Mouse (Mus musculus) CH12.LX (cell line): ENCODE results near the gene Kansl1l.

ENCODE experiments used
- CHD1 ChIP-seq: IDR thresholded peaks from 2 replicates; pipeline ENCODE4 v1.6.1; 2012; ENCODE audit warnings: low read depth, low read length, improper control_type of control experiment, inconsistent platforms
- CTCF ChIP-seq, 2 experiments: IDR thresholded peaks in 1 of 2; conservative IDR thresholded peaks in 1 of 2; 2 replicates each; pipeline ENCODE4 v1.5.1; 2011 to 2012; ENCODE audit warnings: low read depth in 2 of 2, low read length in 2 of 2, improper control_type of control experiment in 1 of 2, inconsistent platforms in 1 of 2, mild to moderate bottlenecking in 1 of 2, moderate library complexity in 1 of 2
- E2F4 ChIP-seq: IDR thresholded peaks from 2 replicates; pipeline ENCODE4 v1.6.1; 2011; ENCODE audit warnings: low read depth, low read length, improper control_type of control experiment; ENCODE audit not compliant: insufficient replicate concordance
- ELF1 ChIP-seq: IDR thresholded peaks from 2 replicates; pipeline ENCODE4 v1.6.1; 2014; ENCODE audit warnings: low read depth, mild to moderate bottlenecking, inconsistent platforms, low read length, improper control_type of control experiment
- EP300 ChIP-seq: IDR thresholded peaks from 2 replicates; pipeline ENCODE4 v1.6.1; 2011; ENCODE audit warnings: low read length, improper control_type of control experiment
- MAZ ChIP-seq: IDR thresholded peaks from 2 replicates; pipeline ENCODE4 v1.6.1; 2012; ENCODE audit warnings: low read depth, mild to moderate bottlenecking, inconsistent platforms, low read length, improper control_type of control experiment, moderate library complexity
- MEF2A ChIP-seq: IDR thresholded peaks from 2 replicates; pipeline ENCODE4 v1.6.1; 2014; ENCODE audit warnings: low read depth, mild to moderate bottlenecking, inconsistent platforms, low read length, improper control_type of control experiment, borderline replicate concordance
- RAD21 ChIP-seq: IDR thresholded peaks from 2 replicates; pipeline ENCODE4 v1.6.1; 2011; ENCODE audit warnings: low read depth, mild to moderate bottlenecking, low read length, improper control_type of control experiment, moderate library complexity
- USF2 ChIP-seq: conservative IDR thresholded peaks from 2 replicates; pipeline ENCODE4 v1.6.1; 2011; ENCODE audit warnings: low read depth, low read length, improper control_type of control experiment
- ZKSCAN1 ChIP-seq: IDR thresholded peaks from 2 replicates; pipeline ENCODE4 v1.6.1; 2012; ENCODE audit warnings: low read depth, inconsistent platforms, low read length, improper control_type of control experiment, borderline replicate concordance

DNA sequence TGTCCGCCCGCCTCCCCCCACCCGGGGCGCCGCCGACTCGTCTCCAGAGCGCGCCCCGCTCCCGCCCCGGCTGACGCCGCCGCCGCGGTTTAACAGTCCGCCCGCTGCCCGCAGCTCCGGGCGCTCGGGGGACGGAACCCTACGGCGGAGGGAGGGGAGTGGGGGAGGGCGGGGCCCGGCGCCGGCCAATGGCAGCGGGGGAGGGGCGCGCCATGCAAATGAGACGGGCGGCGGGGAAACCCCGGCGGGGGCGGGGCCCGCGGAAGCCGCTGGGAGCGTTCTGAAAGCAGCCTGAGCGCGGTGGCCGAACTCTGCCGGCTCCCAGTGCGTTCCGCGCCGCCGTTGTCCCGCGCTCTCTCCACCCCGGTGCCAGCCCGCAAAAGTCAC is at the start of gene Kansl1l:
- peak; percentile 49 for TF ChIP-seq ELF1
- TF ChIP-seq MEF2A, result no peak
- TF ChIP-seq ZKSCAN1, result no peak
- TF ChIP-seq E2F4, result no peak
- no peak for TF ChIP-seq EP300
- no peak for TF ChIP-seq RAD21
- TF ChIP-seq MAZ, result no peak
- no peak for TF ChIP-seq CTCF (conservative IDR thresholded peaks at IDR 0.05 in 1 of 2, IDR thresholded peaks at IDR 0.05 in 1 of 2; ENCODE audit: low read depth in 2 of 2, low read length in 2 of 2)
- TF ChIP-seq USF2, result no peak
- TF ChIP-seq CHD1, result no peak
